Mouse (Mus musculus): Measurements from ENCODE around the gene Snapc2.

Gene Snapc2

GRCm38 (mm10) chr8:4275275-4276110 lies 22.6 kb downstream of the Snapc2 start, which contains the start of gene Timm44:
Timm44 (minus strand) TSS chr8:4275913.
- DNase-seq: peak; percentile 98 to 99

- DNase-seq: no peak
These were observed 23.2 kb downstream of the Snapc2 start for GRCm38 (mm10) chr8:4276111-4276465.

- no peak for DNase-seq
These were observed 39.9 kb downstream of the Snapc2 start for GRCm38 (mm10) chr8:4292738-4293137.

GRCm38 (mm10) chr8:4297822-4298221 lies 44.9 kb downstream of the Snapc2 start:
- no peak for DNase-seq

- DNase-seq: no peak
These were observed 51.3 kb downstream of the Snapc2 start for GRCm38 (mm10) chr8:4304124-4304547.
